Mouse (Mus musculus) fibroblast of lung, adult 2 months (primary cell): Measurements from ENCODE around the gene Slc25a28.

Source experiments
- DNase-seq: peaks from one replicate; pipeline ENCODE4 v3.0.0-alpha.2; 2011; ENCODE audit warnings: low read depth

The Slc25a28 gene

DNA sequence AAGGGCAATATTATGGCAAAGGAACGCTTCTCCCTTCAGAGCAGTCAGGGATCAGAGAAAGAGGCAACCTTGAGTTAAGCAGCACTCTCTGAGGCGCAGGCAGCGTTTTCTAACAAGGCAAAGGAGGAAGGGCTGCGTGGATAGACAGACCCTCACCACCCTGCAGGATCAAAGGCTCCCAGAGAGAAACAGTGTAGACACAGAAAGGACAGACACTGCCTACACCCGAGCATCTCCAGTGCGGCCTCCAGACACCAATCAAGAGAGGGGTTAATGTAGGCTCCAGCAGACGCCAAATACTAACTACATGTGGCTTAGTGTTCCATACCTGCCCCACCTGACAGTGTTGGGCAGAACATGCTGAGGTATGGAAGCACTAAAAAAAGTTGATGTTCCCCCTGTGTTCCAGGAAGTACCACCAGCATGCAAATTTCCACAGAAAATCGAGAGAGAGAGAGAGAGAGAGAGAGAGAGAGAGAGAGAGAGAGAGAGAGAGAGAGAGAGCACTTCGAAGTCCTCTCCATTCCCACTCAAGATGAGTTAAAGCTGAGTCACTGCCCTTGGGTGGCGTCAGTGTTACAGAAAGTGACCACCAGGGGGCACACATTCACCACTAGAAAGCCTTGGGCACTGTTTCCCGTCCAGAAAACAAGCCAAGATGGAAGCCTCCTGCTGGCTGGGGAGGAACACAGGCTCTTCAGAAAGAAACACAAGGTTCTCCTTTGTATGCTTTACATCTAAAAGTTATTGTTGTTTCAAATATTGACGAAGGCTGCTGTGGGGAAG is 44.0 kb downstream of the Slc25a28 start:
- peak; percentile 82 for DNase-seq

GRCm38 (mm10) chr19:43629088-43629487 is 45.6 kb downstream of the Slc25a28 start:
- DNase-seq, result no peak

DNA sequence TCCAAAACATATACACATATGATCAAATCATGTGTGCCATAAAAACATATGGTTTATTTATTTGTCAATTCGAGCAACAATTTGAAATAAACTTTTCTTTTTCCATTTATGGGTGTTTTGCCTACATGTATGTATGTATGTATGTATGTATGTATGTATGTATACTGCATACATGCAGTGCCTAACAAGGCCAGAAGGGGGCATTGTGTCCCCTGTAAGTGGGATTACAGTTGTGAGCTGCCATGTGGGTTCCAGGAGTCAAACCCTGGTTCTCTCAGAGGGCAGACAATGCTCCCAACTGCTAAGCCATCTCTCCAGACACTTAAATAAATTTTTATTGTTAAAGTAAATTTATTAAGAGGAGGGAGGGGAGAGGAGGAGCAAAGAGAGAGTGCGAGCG is 47.3 kb downstream of the Slc25a28 start:
- no peak for DNase-seq

DNA sequence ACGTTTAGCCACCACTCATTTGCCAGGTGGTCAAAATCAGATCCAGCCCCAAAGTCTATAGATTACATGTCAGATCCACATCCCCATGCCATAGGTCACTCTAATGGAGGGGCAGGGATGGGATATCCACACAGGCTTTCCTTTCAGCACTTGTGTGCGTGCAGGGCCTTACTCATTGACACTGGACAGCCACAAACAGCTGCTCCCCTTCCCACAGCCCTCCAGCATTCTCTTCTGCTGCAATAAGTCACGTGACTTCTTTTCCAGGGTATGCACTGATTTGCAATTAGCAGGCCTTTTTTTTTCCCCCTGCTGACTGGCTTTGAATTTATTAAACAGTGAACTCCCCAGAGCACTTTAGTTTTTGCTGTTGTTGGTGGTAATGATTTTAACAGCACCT is 48.5 kb downstream of the Slc25a28 start:
- DNase-seq, result no peak

DNA sequence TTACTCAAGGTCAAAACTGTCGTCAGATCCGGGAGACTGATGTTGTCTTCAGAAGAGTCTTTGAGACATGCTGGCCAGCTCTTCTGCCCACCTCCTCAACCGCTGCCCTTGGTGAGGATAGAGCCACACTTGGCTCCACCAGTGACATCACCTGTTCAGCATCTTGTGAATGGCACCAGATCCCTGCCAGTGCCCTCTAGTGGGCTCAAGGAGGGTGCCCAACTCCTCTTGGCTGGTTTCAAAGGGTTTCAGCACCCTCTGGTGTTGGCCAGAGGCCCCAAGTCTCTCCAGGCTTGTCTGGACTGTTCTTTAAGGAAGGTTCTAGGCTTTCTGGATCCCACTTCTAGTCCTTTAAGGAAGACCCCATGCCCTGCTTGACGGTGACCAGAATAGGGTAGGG is 50.8 kb downstream of the Slc25a28 start:
- peak; percentile 24 for DNase-seq

GRCm38 (mm10) chr19:43619916-43620479 is 54.7 kb downstream of the Slc25a28 start:
- DNase-seq, result no peak

- DNase-seq, result no peak
Observed at GRCm38 (mm10) chr19:43618505-43619030, 56.1 kb downstream of the Slc25a28 start.

GRCm38 (mm10) chr19:43617761-43618349 is 56.8 kb downstream of the Slc25a28 start:
- no peak for DNase-seq

DNA sequence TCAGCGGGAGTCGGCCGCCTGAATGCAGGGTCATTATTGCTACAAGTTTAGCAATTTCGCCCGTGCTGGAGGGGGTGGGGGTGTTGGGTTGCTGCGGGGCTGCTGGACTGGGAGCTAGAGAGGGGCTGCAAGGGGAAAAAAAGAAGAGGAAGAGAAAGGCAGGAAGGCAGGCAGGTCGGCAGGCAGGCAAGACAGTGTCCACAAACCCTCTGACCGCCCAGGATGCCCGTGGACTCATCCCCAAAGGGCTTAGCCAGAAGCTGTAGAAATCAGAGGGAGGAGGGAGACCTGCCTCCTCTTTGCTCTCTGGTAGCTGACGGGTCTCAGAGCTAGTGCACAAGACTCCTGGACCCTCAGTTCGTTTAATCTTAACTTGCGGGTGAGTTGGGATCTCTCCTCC is 57.8 kb downstream of the Slc25a28 start:
- DNase-seq, result no peak

DNA sequence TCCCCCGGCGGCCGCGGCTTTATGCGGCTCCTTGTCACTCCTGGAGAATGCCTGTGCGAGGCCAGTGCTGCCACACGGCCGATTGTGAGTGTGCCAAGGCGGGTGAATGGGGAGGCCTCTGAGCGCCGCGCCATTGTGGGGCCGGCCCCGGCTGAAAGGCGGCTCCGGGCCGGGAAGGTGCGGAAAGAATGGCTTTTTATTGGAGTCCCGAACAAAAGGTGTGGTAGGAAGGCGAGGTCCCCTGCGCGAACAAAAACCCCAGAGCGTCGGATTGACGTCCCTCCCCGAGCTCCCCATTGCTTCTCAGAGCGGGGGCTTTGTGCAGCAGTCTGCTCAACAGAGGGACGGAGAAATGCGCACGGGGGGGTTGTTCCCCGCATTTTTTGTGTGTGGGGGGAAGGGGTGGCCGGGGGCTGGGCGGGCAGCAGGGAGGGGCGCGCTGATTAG is 58.2 kb downstream of the Slc25a28 start:
- DNase-seq, result no peak

- DNase-seq, result no peak
Observed at GRCm38 (mm10) chr19:43615571-43616414, 58.9 kb downstream of the Slc25a28 start.

GRCm38 (mm10) chr19:43615074-43615445 is 59.6 kb downstream of the Slc25a28 start:
- no peak for DNase-seq

- DNase-seq, result no peak
Observed at GRCm38 (mm10) chr19:43614341-43615073, 60.2 kb downstream of the Slc25a28 start.
